Mouse (Mus musculus) embryo, embryonic 9.5 days (tissue): ENCODE data around the gene Slc25a45.
"Not testable (repeated sequence)": the region's sequence is repeated elsewhere in the genome, so short reads cannot be mapped to it uniquely, and the experiment has no call there.

Source experiments
- DNase-seq: peaks from one replicate; pipeline ENCODE4 v3.0.0-alpha.2; 2017; ENCODE audit errors: extremely low spot score

Gene Slc25a45

DNA sequence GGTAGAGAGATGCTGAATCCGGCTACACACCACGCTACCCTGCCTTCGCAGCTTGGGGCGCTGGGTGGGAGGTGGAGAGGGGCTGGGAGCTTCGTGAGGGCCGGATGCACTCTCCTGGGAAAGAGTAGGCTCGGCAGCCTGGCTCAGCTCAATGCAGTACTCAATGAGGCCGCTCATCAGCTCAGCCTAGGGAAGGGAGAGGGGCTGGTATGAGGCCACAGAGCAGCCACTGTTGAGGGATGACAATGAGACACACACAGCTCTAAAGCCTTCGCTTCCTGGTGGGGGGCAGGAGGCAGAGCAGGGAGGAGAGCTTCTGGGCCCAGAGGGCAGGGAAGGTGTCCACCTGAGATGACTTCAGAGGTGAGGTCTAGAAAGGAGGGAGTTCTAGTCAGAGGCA lies 21.0 kb upstream of the Slc25a45 start:
- no peak for DNase-seq

DNA sequence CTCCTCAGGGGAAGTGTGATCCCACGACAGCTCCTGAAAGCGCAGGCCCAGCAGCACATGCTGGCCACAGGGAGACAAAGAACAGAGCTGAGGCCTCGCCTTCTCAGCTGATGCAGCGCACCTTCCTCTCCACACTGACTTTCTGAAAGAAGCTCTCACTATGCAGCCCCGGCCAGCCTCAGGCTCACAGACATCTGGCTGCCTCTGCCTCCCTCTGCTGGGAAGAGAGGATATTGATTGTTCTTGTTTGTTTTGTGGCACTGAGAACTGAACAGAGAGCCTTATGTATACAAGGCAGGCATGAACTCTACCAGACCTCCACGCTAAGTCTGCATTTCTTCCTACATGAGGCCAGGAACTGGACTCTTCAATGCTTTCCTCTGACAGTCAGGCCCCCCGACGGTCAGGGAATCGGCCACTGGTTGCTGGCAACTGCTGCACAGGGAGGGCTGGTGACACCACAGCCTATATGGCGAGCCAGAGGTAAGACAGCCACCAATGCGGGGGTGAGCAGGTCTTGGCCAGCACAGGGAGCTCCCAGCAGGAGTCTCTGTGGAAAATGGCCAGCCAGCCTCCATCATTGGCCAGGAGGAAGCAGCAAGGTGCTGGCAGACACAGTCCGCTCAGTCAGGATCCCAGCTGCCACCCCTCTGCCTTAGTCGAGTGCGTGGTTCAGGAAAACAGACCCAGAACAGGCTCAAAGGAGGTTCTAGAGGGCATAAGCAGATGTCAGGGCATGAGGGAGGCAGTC lies 15.1 kb upstream of the Slc25a45 start:
- DNase-seq = no peak

GRCm38 (mm10) chr19:5863776-5864175 lies 13.8 kb upstream of the Slc25a45 start:
- DNase-seq = no peak

DNA sequence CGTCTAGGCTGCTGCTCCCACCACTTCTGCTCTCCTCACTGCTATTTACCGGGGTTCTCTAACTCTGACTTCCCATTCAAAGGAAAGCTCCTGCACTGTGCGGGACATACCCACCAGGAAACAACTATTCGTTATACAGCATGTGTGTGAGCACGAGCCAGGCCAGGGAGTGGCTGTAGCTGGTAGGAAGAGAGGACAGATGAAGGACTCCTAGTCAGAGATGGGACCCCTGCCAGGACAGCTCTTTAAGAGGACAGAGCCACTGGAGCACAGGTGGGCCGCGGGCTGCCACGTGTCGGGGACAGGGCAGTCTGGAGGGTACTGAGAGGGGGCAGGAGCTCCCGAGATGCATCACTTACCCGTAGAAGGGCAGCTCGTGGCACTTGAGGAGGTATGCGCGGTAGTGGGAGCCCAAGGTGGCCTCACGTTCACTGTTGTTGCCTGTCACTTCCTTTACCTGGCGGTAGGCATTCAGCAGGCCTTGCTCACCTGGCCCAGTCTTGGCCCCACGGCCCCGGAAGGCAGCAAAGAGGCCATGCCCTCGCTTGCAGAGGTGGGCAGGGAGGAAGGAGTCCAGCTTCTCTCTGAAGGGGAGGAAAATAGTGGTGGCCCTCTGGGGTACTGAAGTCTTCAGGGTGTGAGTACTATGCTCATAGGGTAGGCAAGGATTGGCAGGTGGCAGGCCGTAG lies 12.8 kb upstream of the Slc25a45 start:
- no peak for DNase-seq

DNA sequence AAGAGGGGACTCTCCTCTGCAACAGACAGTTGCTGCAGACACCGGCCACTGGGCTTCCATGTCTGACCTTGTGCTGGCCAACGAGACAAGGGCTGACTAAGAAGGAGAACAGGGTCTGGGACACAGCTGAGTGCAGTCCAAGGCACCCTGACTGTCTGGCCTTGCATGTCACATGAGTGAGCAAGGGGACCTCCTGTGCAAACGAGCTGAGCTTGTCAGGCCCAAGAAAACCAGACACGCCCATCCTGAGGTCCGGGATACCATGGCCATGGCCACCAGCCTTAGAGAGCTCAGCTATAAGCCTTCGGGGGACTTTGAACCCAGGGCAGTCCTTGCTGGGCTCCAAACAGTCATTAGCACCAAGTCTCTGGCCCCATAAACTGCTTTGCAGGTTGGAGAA lies 9.5 kb upstream of the Slc25a45 start:
- no peak for DNase-seq

- peak; percentile 77 for DNase-seq
Measured at GRCm38 (mm10) chr19:5871273-5871672, 6.3 kb upstream of the Slc25a45 start.

- DNase-seq = no peak
Measured at GRCm38 (mm10) chr19:5871683-5872082, 5.9 kb upstream of the Slc25a45 start.

- DNase-seq = no peak
Measured at GRCm38 (mm10) chr19:5872528-5872927, 5.1 kb upstream of the Slc25a45 start.

- DNase-seq = no peak
Measured at GRCm38 (mm10) chr19:5872931-5873556, 4.6 kb upstream of the Slc25a45 start.

- no peak for DNase-seq
Measured at GRCm38 (mm10) chr19:5874391-5874968, 3.1 kb upstream of the Slc25a45 start.

DNA sequence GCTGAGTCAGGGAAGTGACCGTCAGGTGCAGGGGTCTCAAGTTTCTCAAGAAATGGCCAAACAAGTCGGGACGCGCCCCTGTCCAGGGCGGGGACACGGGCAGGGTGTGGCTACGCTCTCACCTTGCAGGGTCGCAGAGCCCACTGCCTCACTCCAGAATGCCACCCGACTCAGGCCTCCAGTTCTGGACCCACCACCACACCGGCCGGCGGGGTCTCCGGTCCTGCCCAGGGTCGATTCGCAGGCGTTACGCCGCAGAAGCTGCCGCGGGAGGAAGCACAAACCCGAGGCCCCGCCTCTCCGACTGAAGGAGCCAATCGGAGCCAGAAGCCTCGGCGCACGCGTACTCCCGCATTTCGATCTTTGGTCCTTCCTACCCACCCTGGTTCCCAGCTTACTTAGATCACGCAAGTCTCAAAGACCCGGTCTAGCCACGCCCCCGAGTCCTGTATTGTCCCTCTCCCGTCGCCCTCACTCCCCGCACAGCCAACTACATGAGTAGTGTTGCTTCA lies 2.6 kb upstream of the Slc25a45 start, which contains the start of gene Frmd8:
Frmd8 (minus strand) TSS at position 306 of the 512 bp plus-strand sequence.
- peak; percentile 89 for DNase-seq

GRCm38 (mm10) chr19:5878362-5878722 lies 734 bp downstream of the Slc25a45 start:
- no peak for DNase-seq

DNA sequence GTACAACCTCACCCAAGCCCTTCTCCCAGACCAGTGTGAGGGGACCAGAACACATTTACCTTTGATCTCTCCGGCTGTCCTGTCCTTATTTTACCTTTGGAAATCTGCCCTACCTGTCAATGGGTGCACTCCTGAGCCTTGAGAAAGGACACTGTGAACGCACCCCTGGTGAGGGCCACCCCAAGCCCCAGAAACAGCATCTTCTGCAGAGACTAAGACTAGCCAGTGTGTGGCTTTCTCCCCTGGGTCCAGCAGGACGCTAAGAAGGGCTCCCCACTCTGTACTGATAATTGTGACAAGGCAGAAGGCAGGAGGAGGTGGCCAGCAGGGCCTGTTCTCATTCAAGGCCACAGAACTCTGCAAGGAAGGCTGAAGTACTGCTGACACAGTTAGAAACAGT lies 1.3 kb downstream of the Slc25a45 start:
- no peak for DNase-seq

- no peak for DNase-seq
Measured at GRCm38 (mm10) chr19:5879735-5880134, 2.1 kb downstream of the Slc25a45 start.

DNA sequence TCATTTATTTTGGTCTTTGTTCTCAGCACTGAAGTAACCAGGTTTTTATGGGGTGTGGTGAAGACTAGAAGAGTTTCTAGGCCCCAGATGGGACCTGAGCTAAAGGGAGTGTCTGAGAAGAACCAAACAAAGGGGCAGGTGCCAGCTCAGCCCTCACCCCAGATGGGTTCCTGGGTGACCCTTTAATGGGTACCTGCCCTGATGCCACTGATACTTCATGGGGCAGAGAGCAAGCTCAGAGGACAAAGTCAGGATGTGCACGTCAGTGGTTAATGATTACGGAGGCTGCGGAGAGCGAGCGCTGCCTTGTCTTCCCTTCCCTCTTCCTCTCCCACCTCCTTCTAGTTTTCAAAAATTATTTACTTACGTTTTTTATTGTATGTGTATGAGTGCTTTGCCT lies 3.5 kb downstream of the Slc25a45 start:
- no peak for DNase-seq

GRCm38 (mm10) chr19:5882079-5882478 lies 4.5 kb downstream of the Slc25a45 start:
- DNase-seq = not testable (repeated sequence)

DNA sequence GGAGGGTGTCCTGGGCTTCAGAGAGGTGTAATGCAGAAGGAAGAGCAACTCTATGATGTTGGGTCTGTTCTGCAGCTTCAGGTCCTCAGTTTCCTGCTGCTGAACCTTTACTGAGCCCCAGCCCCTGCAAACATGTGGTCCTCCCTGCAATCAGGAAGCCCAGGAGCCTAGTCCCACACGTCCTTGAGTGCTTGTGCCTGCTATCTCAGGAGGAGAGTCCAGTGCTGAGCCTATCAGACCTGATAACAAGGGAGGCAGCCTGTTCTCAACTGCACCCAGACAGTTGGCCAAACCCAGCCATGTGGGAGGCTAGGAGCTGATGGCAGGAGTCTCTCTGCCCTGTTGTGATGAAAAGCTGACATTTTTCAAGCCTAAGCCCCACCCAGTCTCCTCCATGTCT lies 6.3 kb downstream of the Slc25a45 start:
- no peak for DNase-seq

DNA sequence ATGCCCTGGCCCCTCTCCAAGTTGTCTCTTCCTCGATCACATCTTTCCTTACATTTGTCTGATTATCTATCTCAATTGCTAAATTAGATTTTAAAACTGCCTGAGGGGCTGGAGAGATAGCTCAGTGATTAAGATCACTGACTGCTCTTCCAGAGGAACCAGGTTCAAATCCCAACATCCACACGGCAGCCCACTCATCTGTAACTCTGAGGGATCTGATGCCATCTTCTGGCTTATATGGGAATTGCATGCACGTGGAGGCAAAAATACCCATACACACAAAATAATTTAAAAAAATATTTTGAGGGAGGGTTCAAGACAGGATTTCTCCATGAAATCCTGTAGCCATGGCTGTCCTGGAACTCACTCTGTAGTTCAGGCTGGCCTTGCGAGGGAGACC lies 8.2 kb downstream of the Slc25a45 start:
- DNase-seq = no peak

DNA sequence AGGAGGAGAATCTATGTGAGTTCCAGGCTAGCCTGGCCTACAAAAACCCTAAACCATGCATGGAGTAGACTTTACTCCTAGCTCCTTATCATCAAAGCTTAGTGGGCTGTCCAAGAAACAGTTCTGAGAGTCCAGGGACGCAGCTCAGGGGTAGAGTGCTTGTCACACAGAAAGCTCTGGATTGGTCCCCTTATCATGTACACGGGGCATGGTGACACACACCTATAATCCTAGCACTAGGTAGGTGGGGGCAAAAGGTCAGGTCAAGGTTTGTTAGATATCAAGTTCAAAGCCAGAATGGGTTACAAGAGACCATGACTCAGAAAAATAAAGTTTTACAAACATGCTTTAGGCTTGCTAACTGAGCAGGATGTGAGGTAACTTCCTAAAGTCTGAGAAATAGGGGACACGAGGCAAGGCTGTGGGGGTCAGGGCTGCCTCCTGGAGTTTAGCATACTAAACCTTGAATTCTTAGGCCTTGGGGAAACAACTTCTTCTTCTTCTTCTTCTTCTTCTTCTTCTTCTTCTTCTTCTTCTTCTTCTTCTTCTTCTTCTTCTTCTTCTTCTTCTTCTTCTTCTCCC lies 9.7 kb downstream of the Slc25a45 start:
- no peak for DNase-seq

GRCm38 (mm10) chr19:5889211-5889610 lies 11.6 kb downstream of the Slc25a45 start:
- DNase-seq = no peak

DNA sequence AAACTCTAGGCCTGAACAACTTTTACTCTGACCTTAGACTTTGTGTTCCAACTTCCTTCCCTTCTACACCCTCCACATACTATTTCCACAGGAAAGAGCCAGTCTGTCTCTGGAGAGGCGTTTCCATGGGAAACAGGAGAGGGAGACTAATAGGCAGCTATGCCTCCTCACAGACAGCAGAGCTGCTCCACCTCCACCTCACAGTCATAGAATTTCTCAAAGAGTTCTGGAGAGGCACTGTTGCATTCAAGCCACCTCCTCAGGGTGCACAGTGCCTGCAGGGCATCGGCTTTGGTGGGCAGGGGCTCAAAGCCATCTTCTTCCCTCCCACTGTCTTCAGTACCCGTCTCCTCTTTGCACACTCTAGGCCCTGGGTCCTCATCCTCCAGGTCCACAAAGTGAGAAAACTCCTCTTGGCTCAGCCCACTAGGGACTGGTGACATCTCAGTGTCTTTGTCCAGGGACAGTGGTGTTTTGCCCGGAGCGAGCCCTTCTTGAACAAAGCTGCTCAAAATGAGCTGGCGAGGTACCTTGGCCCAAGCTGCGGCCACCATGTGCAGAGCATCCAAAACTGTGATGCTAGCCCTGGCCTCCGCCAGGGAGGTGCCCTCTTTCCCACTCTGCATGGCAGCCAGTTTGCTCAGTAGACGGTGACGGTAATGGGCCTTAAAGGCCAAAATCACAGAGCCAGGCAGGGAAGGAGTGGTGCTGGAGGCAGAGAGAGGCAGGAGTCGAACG lies 14.1 kb downstream of the Slc25a45 start:
- DNase-seq = no peak
